Comparison of ENCODE assay signal across 33 mouse cellular contexts in genomic region chr10:42559581-42560200, GRCm38 (mm10). TPM values are rescaled to one million over a fixed set of nuclear protein-coding genes. Genes with fewer than 3 reads are reported as not detected.
"Had no signal": no experiment of that assay in that cellular context is flagged by ENCODE, and none has a peak within 500 bp of the region (broad histone marks: within the 10 kb centered on the region; RNA-seq: fewer than 3 reads in every experiment).

No protein-coding gene starts in this region.

- H3K4me2 ChIP-seq: heart, embryonic 12.5 days; hindbrain, embryonic 13.5 days; hindbrain, embryonic 15.5 days; kidney, embryonic 15.5 days; limb, embryonic 12.5 days; liver, embryonic 11.5 days; liver, embryonic 13.5 days had no signal

- H3K27ac ChIP-seq: gastrocnemius, adult 2 months; heart, embryonic 10.5 days; hindbrain, embryonic 13.5 days; hindbrain, embryonic 15.5 days; hindbrain, postnatal 0 days; kidney, embryonic 15.5 days; kidney, postnatal 0 days; left cerebral cortex, adult 2 months; limb, embryonic 10.5 days; limb, embryonic 12.5 days; liver, embryonic 13.5 days had no signal

- H3K4me3 ChIP-seq: gastrocnemius, adult 2 months; heart, embryonic 10.5 days; heart, embryonic 12.5 days; hindbrain, embryonic 13.5 days; hindbrain, embryonic 15.5 days; kidney, embryonic 15.5 days; left cerebral cortex, adult 2 months; limb, embryonic 10.5 days; limb, embryonic 12.5 days; liver, embryonic 13.5 days had no signal

- H3K36me3 ChIP-seq: heart, embryonic 10.5 days; heart, embryonic 12.5 days; hindbrain, embryonic 13.5 days; hindbrain, embryonic 15.5 days; kidney, embryonic 15.5 days; limb, embryonic 10.5 days; limb, embryonic 12.5 days; liver, embryonic 13.5 days had no signal

- DNase-seq: gastrocnemius, adult 2 months; gastrocnemius, postnatal 10 days; gastrocnemius, postnatal 25 days; heart, adult 18-20 months; heart, postnatal 14 days; heart, postnatal 36 days; kidney, adult 11 months; kidney, adult 2 months; kidney, adult 9 months; kidney, postnatal 14 days; kidney, postnatal 36 days; layer of hippocampus, adult 9-11 months; liver; liver, embryonic 13.5 days had no signal

- H3K9ac ChIP-seq: heart, embryonic 12.5 days; hindbrain, embryonic 13.5 days; hindbrain, embryonic 15.5 days; kidney, embryonic 15.5 days; limb, embryonic 12.5 days; liver, embryonic 13.5 days had no signal

- ATAC-seq: hindbrain, postnatal 0 days; intestine, embryonic 16.5 days had no signal

- H3K4me1 ChIP-seq: heart, embryonic 10.5 days; heart, embryonic 12.5 days; hindbrain, embryonic 13.5 days; hindbrain, embryonic 15.5 days; kidney, embryonic 15.5 days; limb, embryonic 12.5 days had no signal

- H3K9me3 ChIP-seq: heart, embryonic 10.5 days; heart, embryonic 12.5 days; hindbrain, embryonic 13.5 days; hindbrain, embryonic 15.5 days; kidney, embryonic 15.5 days; limb, embryonic 10.5 days; limb, embryonic 12.5 days; liver, embryonic 13.5 days had no signal

RNA-seq across cellular contexts. Expression of gene Nr2e1, which starts 23.7 kb away (rescaled TPM):
- total RNA-seq: gastrocnemius, adult 2 months; gastrocnemius, postnatal 10 days; gastrocnemius, postnatal 25 days; gastrocnemius, postnatal 4 days; heart, adult 18-20 months; heart, adult 8-10 months; heart, postnatal 14 days; heart, postnatal 36 days; hematopoietic stem cell, adult 5-6 weeks had no signal
- polyA plus RNA-seq: heart, embryonic 10.5 days; heart, embryonic 14.5 days; heart, embryonic 16.5 days; hindbrain, postnatal 0 days; intestine, embryonic 14.5 days; intestine, embryonic 16.5 days; kidney, adult 2 months; kidney, postnatal 0 days; large intestine, adult 2 months; limb, embryonic 10.5 days; limb, embryonic 12.5 days; liver, embryonic 11.5 days; liver, embryonic 13.5 days had no signal
